Mouse (Mus musculus): ENCODE measurements around the gene 4931428L18Rik.

DNA sequence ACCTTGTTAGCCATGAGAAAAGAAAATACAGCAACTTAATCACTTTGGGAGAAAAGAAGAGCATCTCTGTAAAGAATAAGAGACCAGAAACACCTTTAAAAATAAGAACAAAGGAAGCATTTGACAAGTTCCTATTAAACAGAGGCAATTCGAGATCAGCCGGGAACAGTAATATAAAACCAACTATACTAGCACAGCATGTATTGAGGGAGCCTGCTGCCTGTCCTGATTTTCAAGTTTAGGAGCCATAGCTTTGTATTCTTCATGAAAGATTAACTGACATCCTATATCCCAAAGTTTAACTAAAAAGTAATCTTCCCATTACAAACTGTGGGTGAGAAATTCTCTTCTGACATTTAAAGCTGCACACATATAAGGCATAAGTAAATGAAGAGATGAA is 151.3 kb downstream of the 4931428L18Rik start:
- no peak for TF ChIP-seq HCFC1 (IDR thresholded peaks at IDR 0.05; ENCODE audit: borderline replicate concordance, insufficient read depth, low read length)
- no peak for TF ChIP-seq ZC3H11A (IDR thresholded peaks at IDR 0.05; ENCODE audit: borderline replicate concordance, low read depth, low read length)
- no peak for TF ChIP-seq CHD2 (IDR thresholded peaks at IDR 0.05; ENCODE audit: low read depth, low read length)

Data from ES-E14 (cell line).